Mouse (Mus musculus) cerebellum, adult 11 months (tissue): ENCODE measurements around the gene Wnt9a.

Experiments
- DNase-seq: peaks from one replicate; pipeline ENCODE4 v3.0.0; 2022

The Wnt9a gene

GRCm38 (mm10) chr11:59305008-59305820, 1.5 kb upstream of the Wnt9a start:
- no peak for DNase-seq

DNA sequence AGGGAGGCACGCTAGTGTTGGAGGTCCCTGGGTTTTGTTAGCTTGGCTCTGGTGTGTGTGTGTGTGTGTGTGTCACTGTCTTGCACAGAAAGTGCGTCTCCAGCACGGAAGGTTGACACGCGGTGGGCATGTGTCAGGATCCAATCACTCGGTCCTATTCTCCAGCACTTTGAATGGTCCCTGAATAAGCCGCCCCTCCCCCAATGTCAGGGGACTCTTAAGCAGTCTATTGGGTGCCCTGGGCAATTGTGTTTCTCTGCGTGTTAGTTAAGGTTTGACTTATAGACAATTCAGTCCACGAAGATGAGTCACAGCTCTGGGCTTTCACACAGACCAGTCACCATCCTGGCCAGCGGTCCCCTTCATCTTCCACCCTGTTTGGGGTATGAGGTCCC, 910 bp upstream of the Wnt9a start:
- DNase-seq, result no peak

DNA sequence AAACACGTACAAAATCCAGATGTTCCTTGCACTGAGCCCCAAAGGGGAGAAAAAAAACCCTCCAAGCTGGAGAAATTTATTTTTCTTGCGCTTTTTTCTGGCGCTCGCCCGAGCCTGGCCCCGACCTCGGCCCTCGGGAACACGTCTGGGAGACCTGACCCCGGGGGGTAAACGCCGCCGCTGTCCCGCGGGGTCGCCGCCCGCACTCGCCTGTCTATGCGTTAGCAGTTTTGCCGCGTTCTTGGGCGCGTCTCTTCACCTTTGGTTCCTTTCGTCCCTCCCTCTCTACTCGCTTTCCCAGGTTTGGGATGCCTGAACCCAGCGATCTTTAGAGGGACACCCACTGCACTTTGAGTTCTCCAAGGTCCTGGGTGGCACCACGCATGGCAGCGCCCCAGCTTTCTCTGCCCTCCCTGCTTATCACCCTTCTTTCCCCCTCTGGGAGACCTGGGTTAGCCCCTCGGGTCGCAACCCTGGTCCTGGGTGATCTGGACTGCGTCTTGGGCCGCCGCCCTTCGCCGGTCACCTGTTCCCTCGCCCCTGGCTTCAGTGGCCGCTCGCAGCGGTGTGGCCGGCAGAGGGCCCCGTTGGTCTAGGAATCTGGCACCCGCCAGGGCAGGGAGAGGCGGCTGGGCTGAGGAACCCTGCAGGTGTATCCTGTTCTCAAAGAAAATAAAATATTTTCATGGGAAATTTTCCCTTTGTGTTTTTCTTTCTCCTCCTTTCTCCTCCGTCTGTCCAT, 865 bp downstream of the Wnt9a start:
- peak; percentile 61 for DNase-seq

- no peak for DNase-seq
These were observed 1.4 kb downstream of the Wnt9a start for GRCm38 (mm10) chr11:59308164-59308542.

- DNase-seq, result no peak
These were observed 1.9 kb downstream of the Wnt9a start for GRCm38 (mm10) chr11:59308625-59309024.

DNA sequence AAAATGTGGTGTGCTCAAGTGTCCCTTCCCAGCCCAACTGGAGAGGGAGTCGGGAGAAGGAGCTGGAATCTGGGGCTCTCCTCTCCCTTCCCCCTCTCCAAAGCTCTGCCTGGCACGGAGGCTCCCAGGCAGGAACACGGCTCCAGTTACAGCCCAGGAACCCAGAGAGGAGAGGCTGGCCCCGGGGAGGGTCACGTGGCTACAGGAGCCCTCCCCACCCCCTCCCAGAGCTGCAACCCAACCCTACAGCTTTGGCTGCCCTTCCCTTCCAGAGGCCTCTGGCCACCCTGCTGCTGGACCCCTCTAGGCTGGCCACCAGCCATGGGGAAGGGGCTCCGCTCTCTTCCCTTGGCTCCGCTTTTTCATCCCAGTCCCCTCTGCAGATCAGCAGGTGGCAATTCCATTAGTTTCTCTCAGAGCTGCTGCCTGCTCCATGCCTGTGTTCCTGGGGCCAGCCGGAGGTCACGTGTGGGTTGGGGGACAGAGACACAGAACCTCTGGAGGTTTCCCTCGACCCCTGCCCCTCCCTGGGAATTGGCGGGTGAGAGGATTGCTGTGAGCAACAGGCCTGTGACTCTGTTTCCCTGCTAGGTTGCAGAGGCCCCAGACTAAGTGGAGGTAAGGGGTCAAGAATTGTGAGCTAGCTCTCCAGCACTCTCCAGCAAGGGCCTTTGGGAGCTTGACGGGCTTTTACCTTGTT, 2.5 kb downstream of the Wnt9a start:
- no peak for DNase-seq

DNA sequence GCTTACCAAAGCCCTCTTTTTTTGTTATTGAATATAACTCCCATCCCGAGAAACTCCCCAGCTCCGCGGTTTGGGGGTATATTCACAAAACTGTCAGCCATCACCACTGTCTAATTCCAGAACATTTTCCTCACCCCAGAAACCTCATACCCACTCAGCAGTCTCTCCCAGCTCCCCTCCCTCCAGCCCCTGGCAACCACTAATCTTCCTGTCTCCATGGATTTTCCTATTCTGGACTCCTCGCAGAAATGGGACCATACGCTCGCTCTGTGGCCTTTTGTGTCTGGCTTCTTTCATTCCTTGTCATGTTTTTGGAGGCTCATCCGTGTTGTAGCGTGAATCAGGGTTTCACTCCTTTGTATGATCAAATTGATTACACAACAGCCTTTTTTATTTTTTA, 3.2 kb downstream of the Wnt9a start:
- DNase-seq, result no peak

DNA sequence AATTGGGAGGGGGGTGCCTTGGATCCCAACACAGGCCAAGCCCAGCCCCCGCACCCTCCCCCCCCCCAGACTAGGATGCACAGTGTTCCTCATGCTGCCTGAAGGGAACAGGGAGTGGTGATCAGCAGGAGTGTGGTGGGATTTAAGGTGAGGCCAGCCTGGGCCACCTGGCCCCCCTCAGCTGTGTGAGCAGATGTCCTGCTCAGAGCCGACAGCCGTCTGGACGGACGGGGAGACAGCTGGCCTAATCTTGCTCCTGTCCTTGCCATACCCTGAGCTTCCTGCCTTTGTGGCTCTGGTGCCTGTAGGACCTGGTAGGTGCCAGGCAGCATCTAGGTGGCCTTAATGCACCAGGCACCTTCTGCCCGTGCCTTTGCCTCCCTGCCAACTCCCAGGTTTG, 5.3 kb downstream of the Wnt9a start:
- DNase-seq, result no peak

- no peak for DNase-seq
These were observed 5.8 kb downstream of the Wnt9a start for GRCm38 (mm10) chr11:59312501-59312900.

GRCm38 (mm10) chr11:59313029-59313811, 6.5 kb downstream of the Wnt9a start:
- no peak for DNase-seq

GRCm38 (mm10) chr11:59313944-59314343, 7.2 kb downstream of the Wnt9a start:
- DNase-seq, result no peak

- DNase-seq, result no peak
These were observed 9.8 kb downstream of the Wnt9a start for GRCm38 (mm10) chr11:59316517-59316916.

- no peak for DNase-seq
These were observed 16.3 kb downstream of the Wnt9a start for GRCm38 (mm10) chr11:59322988-59323387.

DNA sequence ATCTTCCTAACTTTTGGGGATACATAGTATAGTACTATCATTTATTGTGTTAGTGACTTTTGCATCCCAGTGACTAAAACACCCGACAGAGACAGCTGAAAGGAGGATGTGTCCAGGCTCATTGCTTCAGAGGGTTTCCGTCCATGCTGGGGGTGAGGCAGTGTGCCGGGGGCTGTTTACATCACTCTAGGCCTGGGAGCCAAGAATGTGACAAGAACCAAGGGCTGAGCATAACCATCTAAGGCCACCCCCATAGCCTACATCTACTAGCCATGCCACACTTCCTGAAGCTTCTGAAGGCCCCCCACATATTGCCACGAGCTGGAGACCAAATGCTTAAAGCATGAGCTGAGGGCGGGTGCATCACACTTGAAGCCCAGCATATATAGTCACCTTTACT, 18.0 kb downstream of the Wnt9a start:
- DNase-seq, result no peak

GRCm38 (mm10) chr11:59327625-59328024, 20.9 kb downstream of the Wnt9a start:
- DNase-seq, result no peak

DNA sequence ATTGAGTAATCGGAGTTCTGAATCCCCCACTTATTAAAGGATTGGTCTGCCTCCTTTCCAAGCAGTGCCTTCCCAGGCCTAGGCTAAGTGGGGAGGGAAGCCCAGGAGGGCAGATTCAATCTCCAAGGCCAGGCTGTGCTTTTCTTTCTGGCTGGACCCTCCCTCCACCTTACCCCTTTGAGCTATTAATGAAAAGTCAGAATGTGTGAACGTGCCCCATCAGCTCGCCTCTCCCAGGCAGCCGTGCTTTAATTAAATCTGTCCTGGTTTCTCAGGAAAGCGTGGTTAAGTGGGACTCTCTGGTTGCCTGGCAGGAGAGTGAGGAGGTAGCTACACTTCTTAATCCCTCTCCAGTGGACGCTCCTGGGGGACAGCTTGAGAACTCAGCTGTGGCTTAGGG, 22.9 kb downstream of the Wnt9a start:
- DNase-seq, result no peak

DNA sequence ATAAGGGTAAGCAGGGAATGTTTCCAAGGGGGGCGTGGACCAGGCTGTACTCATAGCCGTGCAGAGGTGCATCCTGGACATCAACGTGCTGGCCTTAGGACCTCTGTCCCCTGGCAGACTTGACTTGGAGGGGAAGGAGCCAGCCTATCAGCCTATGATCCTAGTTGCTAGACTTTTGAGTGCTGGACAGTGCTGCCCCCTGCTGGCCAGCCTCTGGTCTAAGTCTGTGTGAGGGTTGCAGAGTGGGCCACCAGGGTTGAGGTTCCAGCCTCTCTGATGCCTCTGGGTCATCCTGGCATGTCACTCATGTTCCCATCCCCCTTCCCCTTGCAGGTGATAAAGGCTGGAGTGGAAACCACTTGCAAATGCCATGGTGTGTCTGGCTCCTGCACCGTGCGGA, 23.8 kb downstream of the Wnt9a start:
- DNase-seq, result peak; percentile 44

- no peak for DNase-seq
These were observed 24.6 kb downstream of the Wnt9a start for GRCm38 (mm10) chr11:59331167-59331869.

DNA sequence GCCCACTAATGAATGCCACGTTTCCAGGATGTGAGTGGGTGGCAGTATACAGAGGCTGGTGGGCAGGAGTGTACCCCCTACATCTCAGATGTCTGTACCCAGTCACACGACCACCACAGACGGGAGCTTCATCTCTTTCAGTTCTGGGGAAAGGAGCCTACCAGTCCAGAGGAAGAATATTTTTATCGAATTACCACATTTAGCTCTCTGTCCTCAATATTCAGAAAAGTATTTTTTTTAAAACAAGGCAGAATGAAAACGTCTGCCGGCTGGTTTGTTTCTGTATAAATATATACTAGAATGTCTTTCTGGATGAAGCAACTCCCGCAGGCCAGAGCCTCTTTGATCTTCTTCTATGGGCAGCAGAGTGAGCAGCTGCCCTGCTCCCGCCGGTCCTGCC, 26.2 kb downstream of the Wnt9a start:
- no peak for DNase-seq

GRCm38 (mm10) chr11:59335150-59335549, 28.4 kb downstream of the Wnt9a start:
- DNase-seq, result no peak

DNA sequence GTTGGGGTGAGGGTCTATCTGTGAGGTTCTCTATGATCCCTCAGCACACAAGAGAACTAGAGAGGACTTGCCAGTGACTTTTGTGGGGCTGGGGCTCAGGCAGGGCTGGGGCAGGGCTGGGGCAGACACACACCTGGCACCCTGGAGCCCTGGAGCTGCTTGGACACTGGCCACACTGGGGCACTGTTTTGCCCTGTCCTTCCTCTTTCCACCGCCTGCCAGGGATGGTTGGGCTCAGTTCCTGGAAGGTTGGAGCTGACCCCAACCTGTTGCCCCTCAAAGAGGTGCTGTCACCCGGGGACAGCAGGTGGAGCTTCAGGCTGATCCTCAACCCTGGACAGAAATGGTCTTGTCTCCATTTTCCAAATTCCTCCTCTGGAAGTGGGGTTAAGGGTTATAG, 29.2 kb downstream of the Wnt9a start:
- DNase-seq, result no peak

- DNase-seq, result no peak
These were observed 29.7 kb downstream of the Wnt9a start for GRCm38 (mm10) chr11:59336381-59336780.
